Mouse (Mus musculus) spleen, adult 2 months (tissue): Measurements from ENCODE around the gene Nfic.

Experiments used
- CTCF ChIP-seq: fragments of 200-500 bp; IDR thresholded peaks from 2 replicates; pipeline ENCODE4 v1.5.1; 2011; ENCODE audit warnings: mild to moderate bottlenecking, inconsistent platforms; ENCODE audit not compliant: insufficient read depth, insufficient read length, insufficient replicate concordance; ENCODE audit errors: extremely low read depth
- POLR2A ChIP-seq: fragments of 200-500 bp; IDR thresholded peaks from 2 replicates; pipeline ENCODE4 v1.6.1; 2011; ENCODE audit warnings: low read depth, low read length, inconsistent platforms

DNA sequence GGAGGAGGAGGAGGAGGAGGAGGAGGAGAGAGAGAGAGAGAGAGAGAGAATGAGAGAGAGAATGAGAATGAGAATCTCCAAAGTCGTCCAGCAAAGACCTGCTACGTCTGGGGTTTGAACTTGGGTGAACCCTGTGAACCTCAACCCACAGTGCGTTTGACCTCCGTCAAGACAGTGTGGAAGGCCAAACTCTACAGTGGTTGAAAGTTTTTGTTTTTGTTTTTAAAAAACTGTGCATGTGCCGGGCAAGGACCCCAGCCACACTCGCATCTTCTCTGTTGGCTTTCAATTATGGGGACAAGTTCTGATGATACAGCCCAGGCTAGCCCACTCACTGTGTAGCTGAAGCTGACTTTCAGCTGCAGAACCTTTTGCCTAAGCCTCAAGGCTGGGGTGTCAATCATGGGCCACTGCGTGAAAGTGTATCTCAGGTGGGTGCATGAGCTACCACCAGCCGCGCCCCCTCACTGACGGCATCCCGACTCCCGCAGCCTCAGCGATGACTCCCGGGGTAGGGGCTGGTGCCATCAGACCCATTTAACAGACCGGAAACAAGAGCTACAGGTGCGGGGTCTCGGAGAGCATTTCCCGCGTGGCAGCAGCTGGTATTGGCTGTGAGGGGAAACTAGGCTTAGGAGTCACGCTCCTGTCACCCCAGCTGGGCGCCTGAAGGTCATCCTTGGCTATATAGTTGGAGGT lies 23.1 kb downstream of the Nfic start:
- TF ChIP-seq CTCF (no peak), POLR2A (no peak)
